In genomic region chr2:22933556-22933955, GRCm38 (mm10) we compare ENCODE assay signal across 20 mouse cellular contexts. TPM values are rescaled to one million over a fixed set of nuclear protein-coding genes. Genes with fewer than 3 reads are reported as not detected.
DNase-seq lines count a peak whose midpoint lies in the region; ATAC-seq and TF ChIP-seq lines count a peak whose summit lies in the region.
"Had no signal": no experiment of that assay in that cellular context is flagged by ENCODE, and none has a peak within 500 bp of the region (broad histone marks: within the 10 kb centered on the region; RNA-seq: fewer than 3 reads in every experiment).

No protein-coding gene starts in this region.

- H3K27me3 ChIP-seq in forebrain, postnatal 0 days (ENCODE audit: insufficient read depth, low read length), result no peaks in the 10 kb centered on the region
- H3K27me3 ChIP-seq in forebrain, embryonic 10.5 days (ENCODE audit: poor library complexity, severe bottlenecking), result no peaks in the 10 kb centered on the region
- H3K27me3 ChIP-seq: embryonic facial prominence, embryonic 13.5 days; hindbrain, embryonic 13.5 days; kidney, embryonic 15.5 days had no signal

- in situ Hi-C loops in ES-E14 (cut with MboI; ENCODE audit: low sequenced_read_pairs in 2 of 2, unreplicated experiment in 2 of 2), result no loop called here

- WGBS in forebrain, postnatal 0 days, result 86% methylated on average over 1 of the region's 1 CpGs
- 89% methylated on average over 1 of the region's 1 CpGs for WGBS in forebrain, embryonic 10.5 days

- H3K36me3 ChIP-seq in forebrain, postnatal 0 days (ENCODE audit: insufficient read depth), result peaks cover 22% of the 10 kb centered on the region
- peaks cover 64% of the 10 kb centered on the region for H3K36me3 ChIP-seq in forebrain, embryonic 10.5 days (replicated peaks)
- peaks cover 8% of the 10 kb centered on the region for H3K36me3 ChIP-seq in ES-E14 (ENCODE audit: control insufficient read depth, insufficient read depth, low read length, poor library complexity, severe bottlenecking)

- no peak for DNase-seq in forebrain, postnatal 0 days
- DNase-seq in forebrain, embryonic 10.5 days (ENCODE audit: extremely low spot score, low spot score), result no peak
- peak; percentile 24 for DNase-seq in A20 (ENCODE audit: low read depth, low spot score)
- no peak for DNase-seq in ES-E14 (ENCODE audit: low read depth, low spot score)
- DNase-seq in brain, adult 2 months (ENCODE audit: low read depth, low spot score), result peak; percentile 63
- DNase-seq in heart, adult 8-10 months (ENCODE audit: low spot score), result no peak
- no peak for DNase-seq in spleen, postnatal 4 days (ENCODE audit: low spot score in 2 of 2)
- no peak for DNase-seq in lung, postnatal 4 days
- DNase-seq: adrenal gland, postnatal 14 days; B cell, adult 2 months; cerebellum, adult 18-20 months; cerebellum, adult 9-11 months; cerebellum, postnatal 36 days; gastrocnemius, postnatal 14 days; heart, postnatal 4 days; kidney, adult 18-20 months had no signal

- no peak overlapping the region for H3K9ac ChIP-seq in forebrain, postnatal 0 days
- no peak overlapping the region for H3K9ac ChIP-seq in ES-E14 (ENCODE audit: insufficient read depth, low read depth, low read length, poor library complexity, severe bottlenecking)
- H3K9ac ChIP-seq: embryonic facial prominence, embryonic 13.5 days; hindbrain, embryonic 13.5 days; kidney, embryonic 15.5 days had no signal

- no peak overlapping the region for H3K4me3 ChIP-seq in forebrain, postnatal 0 days (ENCODE audit: low read depth, low read length)
- H3K4me3 ChIP-seq in forebrain, embryonic 10.5 days, result no peak overlapping the region
- H3K4me3 ChIP-seq in ES-E14 (ENCODE audit: insufficient read depth in 1 of 2, low read depth in 1 of 2, low read length in 2 of 2, poor library complexity in 1 of 2, severe bottlenecking in 1 of 2), result no peak overlapping the region
- H3K4me3 ChIP-seq: embryonic facial prominence, embryonic 13.5 days; hindbrain, embryonic 13.5 days; kidney, embryonic 15.5 days had no signal

- TF ChIP-seq CTCF in forebrain, postnatal 0 days (IDR thresholded peaks at IDR 0.05; ENCODE audit: low read depth), result no peak

- H3K27ac ChIP-seq in forebrain, postnatal 0 days (ENCODE audit: low read depth, low read length), result no peak overlapping the region
- no peak overlapping the region for H3K27ac ChIP-seq in forebrain, embryonic 10.5 days
- H3K27ac ChIP-seq in ES-E14 (ENCODE audit: insufficient read depth, low read depth, low read length, poor library complexity, severe bottlenecking), result no peak overlapping the region
- H3K27ac ChIP-seq: embryonic facial prominence, embryonic 13.5 days; hindbrain, embryonic 13.5 days; hindbrain, postnatal 0 days; kidney, embryonic 15.5 days had no signal

- no peak overlapping the region for H3K4me2 ChIP-seq in forebrain, postnatal 0 days (ENCODE audit: low read depth)
- H3K4me2 ChIP-seq: embryonic facial prominence, embryonic 13.5 days; hindbrain, embryonic 13.5 days; kidney, embryonic 15.5 days had no signal

- H3K4me1 ChIP-seq in forebrain, postnatal 0 days (ENCODE audit: insufficient read depth), result no peaks in the 10 kb centered on the region
- H3K4me1 ChIP-seq in forebrain, embryonic 10.5 days, result peaks cover 9% of the 10 kb centered on the region; the same call in 1 of the 2 replicates
- H3K4me1 ChIP-seq in ES-E14 (ENCODE audit: control insufficient read depth in 2 of 2, insufficient read depth in 2 of 2, low read length in 2 of 2, poor library complexity in 1 of 2), result no peaks in the 10 kb centered on the region
- H3K4me1 ChIP-seq: embryonic facial prominence, embryonic 13.5 days; hindbrain, embryonic 13.5 days; kidney, embryonic 15.5 days had no signal

- no peaks in the 10 kb centered on the region for H3K9me3 ChIP-seq in forebrain, postnatal 0 days (ENCODE audit: low read length)
- H3K9me3 ChIP-seq in forebrain, embryonic 10.5 days, result no peaks in the 10 kb centered on the region
- no peaks in the 10 kb centered on the region for H3K9me3 ChIP-seq in ES-E14 (ENCODE audit: control insufficient read depth, insufficient read depth, low read depth, low read length)
- H3K9me3 ChIP-seq: embryonic facial prominence, embryonic 13.5 days; hindbrain, embryonic 13.5 days; kidney, embryonic 15.5 days had no signal

- peak; percentile 72 for ATAC-seq in forebrain, postnatal 0 days
- ATAC-seq: hindbrain, postnatal 0 days had no signal

TF ChIP-seq in ES-E14, 5 proteins besides CTCF, POLR2A, EP300 and RAD21:
- TF ChIP-seq CHD2 (IDR thresholded peaks at IDR 0.05; ENCODE audit: low read depth, low read length) (no peak), MAFK (IDR thresholded peaks at IDR 0.05; ENCODE audit: insufficient read depth, low read depth, low read length) (peak; percentile 65; the same call in 1 of the 2 replicates)

RNA-seq across cellular contexts. Expression of gene Pdss1, which starts 38.2 kb away (rescaled TPM):
- total RNA-seq in forebrain, postnatal 0 days (2014; rRNA removed), result 19.4 and 21.9 TPM in 2 replicates
- polyA plus RNA-seq in forebrain, postnatal 0 days (2015; fragmentation: Nextera tagmentation; extraction: Ambion mirVana), result 21.4 and 22.5 TPM in 2 replicates
- 27.0 and 28.0 TPM in 2 replicates for polyA plus RNA-seq in forebrain, embryonic 10.5 days (2016; fragmentation: Nextera tagmentation; extraction: Ambion mirVana)
- 30.4 and 31.9 TPM in 2 replicates for total RNA-seq in ES-E14 (2012; rRNA removed)
- total RNA-seq in heart, adult 8-10 months (2022), result 10 to 100 TPM; 16.1 to 23.5 (median 20.4) TPM

Comparison
In these comparisons a context has a peak if more than half of its experiments do, and no peak if none do; other contexts are left out.
1. DNase-seq: peak in A20 (single experiment) and brain, adult 2 months (single experiment); none in forebrain, postnatal 0 days (single experiment), forebrain, embryonic 10.5 days (single experiment), ES-E14 (single experiment), heart, adult 8-10 months (single experiment), spleen, postnatal 4 days (0 of 2) and lung, postnatal 4 days (0 of 2).